Mouse (Mus musculus) duodenum, adult 2 months (tissue): Measurements from ENCODE around the gene Dph1. TPM values are rescaled to one million over a fixed set of nuclear protein-coding genes. Genes with fewer than 3 reads are reported as not detected.

Experiments used
- polyA plus RNA-seq: library from polyadenylated mRNA; depleted of rRNA; stranded (reverse); fragments of >200 nt; gene quantifications from 2 replicates; pipeline ENCODE4 v1.2.3, GENCODE M21; 2012; ENCODE audit warnings: low replicate concordance; rRNA removed

Gene Dph1
- 16.1 and 25.3 TPM in 2 replicates for polyA plus RNA-seq

DNA sequence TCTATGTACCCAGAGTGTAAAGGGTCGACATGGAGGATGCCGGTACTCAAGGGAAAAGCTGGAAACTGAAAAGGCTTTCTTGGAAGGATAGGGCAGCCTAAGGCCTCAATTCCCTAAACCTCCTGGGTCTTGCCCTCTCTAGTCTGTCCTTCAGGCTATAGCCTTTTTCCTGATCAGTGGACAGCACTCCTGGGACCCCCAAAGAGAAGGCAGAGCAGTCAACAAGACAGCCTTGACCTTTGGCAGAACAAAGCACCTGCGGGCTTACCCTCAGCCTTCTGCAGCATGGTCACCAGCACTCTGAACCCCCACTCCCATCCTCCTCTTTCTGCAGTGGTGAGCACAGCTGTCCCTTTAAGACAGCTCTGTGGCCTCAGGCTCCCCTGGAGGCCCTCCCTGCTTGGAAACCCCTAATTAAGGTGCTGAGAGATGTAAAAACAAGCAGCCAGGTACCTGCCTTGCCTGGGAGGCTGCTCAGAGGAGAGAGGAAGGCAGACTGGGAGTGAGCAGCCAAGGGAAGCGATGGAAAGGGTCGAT, at the start of gene Dph1:
Gene Dph1, minus strand, starts transcription at position 337 of the 537 bp plus-strand sequence.

DNA sequence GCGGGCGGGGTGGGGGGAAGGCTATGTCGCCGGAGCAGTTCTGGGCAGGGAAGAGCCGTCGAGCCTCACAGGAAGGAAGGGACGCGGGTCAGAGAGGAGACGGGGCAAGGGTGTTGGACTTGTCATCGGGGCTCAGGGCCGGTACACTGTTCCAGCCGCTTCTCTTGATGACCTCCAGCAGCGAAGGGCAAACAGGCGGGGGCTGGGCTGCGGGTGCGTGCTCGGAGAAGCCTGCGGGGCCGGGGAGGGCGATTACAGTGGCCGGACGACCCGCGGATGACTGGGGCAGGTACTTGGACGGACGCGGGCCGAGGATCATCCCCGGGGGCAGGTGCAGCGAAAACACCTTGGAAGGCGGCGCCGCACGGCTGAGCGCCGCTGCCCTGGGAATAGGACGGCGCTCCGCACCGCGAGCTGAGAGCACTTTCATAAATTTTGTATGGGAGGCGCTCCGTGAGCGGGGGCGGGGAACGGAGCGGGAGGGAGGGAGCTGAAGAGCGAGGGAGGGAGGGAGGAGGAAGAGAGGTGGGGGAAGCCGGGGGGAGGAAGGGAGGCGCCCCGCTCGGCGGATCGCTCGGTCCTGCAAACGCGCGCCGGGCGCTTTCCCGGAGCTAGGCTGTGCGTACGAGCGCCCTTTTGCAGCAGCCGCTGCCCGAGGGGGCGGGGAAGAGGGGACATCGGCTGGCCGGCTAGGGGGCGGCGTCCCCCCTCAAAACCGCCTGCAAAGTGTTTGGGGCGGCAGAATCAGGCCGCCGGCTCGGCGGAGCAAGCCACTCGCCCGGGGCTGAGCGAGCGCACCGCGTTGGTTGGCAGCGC, 2.4 kb upstream of the Dph1 start, which contains the start of gene Rtn4rl1:
Gene Rtn4rl1, plus strand, starts transcription at position 528 of the 816 bp plus-strand sequence.

DNA sequence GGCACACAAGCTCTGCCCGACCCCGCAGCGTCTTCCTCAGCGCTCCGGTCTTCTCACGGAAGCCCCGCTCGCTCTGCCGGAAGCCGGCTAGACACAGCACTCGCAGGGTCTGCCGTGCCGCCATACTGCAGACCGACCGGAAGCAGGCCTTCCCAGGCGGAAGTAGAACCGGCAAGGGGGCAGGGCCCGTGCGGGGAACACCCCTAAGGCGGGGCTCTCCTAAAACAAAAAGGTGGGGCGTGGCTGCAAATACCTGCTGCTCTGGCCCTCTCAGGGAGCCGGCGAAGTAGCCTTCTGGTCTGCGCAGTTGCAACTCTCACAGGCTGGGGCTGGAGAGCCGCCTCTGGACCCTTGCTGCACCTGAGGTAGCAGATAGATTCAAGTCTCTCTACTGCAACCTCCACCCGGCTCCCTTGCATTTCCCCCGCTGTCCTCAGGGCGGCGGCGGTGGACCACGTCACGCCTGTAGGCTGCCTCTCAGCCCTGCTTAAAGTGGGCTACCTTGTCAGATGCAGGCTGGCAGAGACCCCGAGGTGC, 12.3 kb downstream of the Dph1 start, which contains the start of gene Ovca2:
Gene Ovca2, minus strand, starts transcription at position 164 of the 537 bp plus-strand sequence.

DNA sequence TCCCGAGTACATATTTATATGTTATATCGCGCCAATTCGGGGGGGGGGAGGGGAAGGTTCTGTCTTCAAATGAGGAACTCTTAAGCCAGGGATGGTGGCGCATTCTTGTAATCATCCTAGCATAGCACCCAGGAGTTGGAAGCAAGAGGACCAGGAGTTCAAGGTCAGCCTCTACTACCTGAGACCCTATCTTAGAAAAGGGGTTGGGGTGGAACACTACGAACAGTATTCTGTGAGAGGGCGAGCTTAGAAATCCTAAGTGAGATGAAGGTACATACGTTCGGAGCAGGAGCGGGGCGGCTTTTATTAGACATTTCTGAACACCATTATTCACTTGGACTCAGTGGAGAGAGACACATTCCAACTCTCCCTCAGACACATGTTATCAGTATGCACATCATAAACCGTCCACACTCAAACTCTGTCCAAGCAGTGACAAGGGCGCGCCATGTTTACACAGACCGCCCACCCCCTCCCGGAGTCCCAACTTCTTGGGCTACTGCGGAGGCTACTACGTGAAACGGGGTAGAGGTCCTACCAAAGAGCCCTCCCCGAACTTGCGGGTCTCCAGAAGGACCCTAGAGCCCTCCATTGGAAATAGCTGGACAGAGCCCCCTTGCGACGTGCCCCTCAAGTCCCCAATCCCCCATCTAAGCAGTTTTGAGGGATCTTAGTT, 21.5 kb downstream of the Dph1 start, which contains the start of gene Hic1:
Gene Hic1, minus strand, starts transcription at position 115 of the 676 bp plus-strand sequence.

Other genes starting within 250 kb of the Dph1 start
- gene Hic1, start 21.7 kb downstream of the Dph1 start, polyA plus RNA-seq = 20.4 and 35.3 TPM in 2 replicates
- gene Ovca2, start 12.4 kb downstream of the Dph1 start, polyA plus RNA-seq = 15.3 and 25.9 TPM in 2 replicates
- 9.8 and 16.2 TPM in 2 replicates for gene Rtn4rl1, start 2.5 kb upstream of the Dph1 start, polyA plus RNA-seq
- gene Rpa1, start 157.1 kb upstream of the Dph1 start, polyA plus RNA-seq = 7.4 and 8.7 TPM in 2 replicates
- 0.58 and 2.1 TPM in 2 replicates for gene Smyd4, start 157.2 kb upstream of the Dph1 start, polyA plus RNA-seq
- gene Serpinf1, start 231.5 kb upstream of the Dph1 start, polyA plus RNA-seq = 9.8 and 10.9 TPM in 2 replicates
- gene Serpinf2, start 248.3 kb upstream of the Dph1 start, polyA plus RNA-seq = 3.2 and 3.3 TPM in 2 replicates